Mouse (Mus musculus): ENCODE measurements at regions not wholly inside any gene's neighbourhood (a gene's known extent, or its start where the extent isn't known, plus 50 kb on each side); places are given as distances from the start of the nearest gene placed in this dataset.
"Not testable (repeated sequence)": the region's sequence is repeated elsewhere in the genome, so short reads cannot be mapped to it uniquely, and the experiment has no call there.

DNA sequence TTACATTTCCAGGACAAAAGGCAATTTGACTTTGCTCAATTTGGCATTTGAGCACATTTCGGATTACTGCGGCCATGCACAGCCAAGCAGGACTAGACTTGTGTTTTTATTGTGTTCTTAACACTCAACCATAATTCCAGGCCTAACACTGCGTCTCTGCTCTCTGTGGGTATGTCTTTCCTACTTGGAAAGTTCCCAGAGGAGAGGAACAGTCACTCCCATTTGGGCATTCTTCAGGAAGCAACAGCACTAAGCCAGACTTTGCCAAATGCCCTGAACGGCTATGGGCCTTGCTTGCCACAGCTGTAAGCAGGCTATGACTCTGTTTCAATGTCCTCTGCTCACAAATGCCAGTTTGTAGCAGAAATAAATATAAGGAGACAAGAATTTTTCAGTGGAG is 56.5 kb upstream of the Pdk3 start:
- DNase-seq (ENCODE audit: low read depth, low spot score), result no peak
- WGBS, result 40% methylated on average over 4 of the region's 4 CpGs

- no peak for DNase-seq (ENCODE audit: low read depth, low spot score)
- WGBS, result 75% methylated on average over 8 of the region's 8 CpGs
These were observed 57.0 kb upstream of the Pdk3 start for GRCm38 (mm10) chrX:93888966-93889365.

DNA sequence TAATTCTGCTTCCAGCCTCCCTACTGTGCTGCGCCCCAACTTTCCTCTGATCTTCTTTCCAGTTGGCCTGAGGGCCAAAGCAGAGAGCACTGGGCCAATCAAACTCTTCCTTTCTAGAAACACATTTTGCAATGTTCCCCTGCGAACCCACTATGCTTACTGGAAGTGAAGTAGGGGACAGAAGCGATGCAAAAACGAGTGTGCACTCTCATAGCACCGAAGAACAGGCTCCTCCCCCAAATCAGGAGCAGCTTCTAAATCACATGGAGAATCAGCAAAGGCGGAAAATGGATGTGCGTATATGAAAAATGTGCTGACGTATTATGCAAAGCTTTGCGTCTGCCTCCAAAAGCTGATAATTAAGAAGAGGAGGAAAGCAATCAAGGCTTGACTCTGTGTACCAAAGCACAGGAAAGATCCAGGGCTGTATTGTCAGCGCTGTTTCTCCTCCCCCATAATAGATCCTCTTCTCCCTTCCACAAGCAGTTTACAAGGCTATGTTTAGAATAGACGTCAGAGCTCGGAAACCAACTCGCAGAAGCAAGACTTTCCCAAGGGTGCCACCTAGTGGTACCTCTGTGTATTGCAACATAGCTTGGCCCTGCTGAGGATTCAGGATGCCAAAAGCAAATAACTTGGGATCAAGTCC is 57.5 kb upstream of the Pdk3 start:
- 39% methylated on average over 13 of the region's 13 CpGs for WGBS
- peak; percentile 44 for DNase-seq (ENCODE audit: low read depth, low spot score)

DNA sequence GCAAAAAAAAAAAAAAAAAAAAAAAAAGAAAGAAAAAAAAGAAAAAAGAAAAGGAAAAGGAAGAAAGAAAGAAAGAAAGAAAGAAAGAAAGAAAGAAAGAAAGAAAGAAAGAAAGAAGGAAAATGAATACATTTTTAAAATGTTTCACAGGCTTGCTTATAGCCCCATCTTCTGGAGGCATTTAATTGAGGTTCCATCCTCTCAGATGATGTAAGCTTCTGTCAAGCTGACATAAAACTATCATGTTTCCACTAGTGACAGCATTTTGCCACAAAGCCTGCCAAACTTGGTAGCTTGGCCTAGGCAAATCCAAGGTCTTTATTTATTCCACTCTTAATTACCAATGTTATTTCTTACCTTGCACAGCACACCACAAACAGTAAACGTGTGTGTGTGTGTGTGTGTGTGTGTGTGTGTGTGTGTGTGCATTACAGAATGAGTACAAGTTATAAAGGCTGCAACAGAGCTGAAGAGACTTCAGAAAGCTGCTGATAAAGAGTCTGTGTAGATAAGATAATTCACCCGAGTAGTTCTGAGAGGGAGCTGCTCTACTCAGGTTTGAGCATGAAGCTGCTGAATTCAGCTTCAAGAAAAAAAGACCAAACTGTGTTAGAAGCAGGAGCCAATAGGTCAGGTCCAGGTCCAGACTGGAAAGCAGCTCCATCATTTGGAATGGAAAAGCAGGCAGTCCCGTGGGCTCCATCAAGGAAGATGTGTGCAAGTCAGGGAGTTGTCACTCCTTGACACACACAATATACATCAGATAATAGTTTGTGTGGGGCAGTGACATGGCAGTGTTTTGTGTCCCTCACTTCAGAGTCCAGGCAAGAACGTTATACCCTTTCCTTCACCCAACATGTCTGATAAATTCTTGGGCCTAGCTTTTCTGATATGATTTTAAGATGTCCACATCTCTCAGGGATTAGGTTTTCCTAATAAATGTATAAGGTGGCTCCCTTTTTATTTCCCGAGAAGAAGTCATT is 65.1 kb upstream of the Pdk3 start:
- 60% methylated on average over 5 of the region's 5 CpGs for WGBS
- no peak for DNase-seq (ENCODE audit: low read depth, low spot score)

DNA sequence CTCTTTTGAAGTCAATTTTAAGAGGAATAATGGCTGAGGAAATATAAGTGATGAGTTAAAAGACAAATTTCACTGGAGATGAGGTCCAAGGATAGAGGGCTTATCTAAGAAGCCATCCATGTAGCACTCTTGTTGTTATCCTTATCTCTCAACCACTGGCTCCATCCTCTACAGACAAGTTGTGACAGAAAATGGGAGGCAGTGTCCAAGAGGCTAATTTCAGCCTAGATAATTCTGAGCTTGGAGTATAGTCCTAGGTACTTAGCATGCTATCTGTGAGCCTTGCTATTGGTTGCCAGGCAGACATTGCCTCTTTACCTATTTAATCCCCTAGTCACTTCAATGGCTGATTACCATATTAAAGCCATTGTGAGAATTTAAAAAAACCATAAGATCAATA is 65.2 kb upstream of the AU015836 start:
- no peak for DNase-seq (ENCODE audit: low read depth, low spot score)

DNA sequence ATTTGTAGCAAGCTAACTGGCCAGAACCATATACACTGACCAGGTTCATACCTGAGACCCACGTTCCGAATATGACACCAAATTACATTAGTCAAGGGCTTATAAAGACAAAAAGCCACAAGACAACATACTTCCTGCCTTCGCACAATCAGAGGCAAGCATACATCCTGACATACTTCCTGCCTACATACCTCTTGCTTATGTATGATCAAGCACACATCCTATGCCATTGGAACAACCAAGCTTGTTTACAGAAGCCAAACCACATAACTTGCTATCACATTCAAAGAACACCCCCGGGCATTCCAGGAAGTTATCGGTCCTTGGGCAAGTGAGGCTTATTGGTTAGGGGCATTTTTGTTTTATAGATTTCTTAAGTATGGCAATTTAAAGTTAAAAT is 62.9 kb upstream of the AU015836 start:
- 78% methylated on average over 5 of the region's 5 CpGs for WGBS

DNA sequence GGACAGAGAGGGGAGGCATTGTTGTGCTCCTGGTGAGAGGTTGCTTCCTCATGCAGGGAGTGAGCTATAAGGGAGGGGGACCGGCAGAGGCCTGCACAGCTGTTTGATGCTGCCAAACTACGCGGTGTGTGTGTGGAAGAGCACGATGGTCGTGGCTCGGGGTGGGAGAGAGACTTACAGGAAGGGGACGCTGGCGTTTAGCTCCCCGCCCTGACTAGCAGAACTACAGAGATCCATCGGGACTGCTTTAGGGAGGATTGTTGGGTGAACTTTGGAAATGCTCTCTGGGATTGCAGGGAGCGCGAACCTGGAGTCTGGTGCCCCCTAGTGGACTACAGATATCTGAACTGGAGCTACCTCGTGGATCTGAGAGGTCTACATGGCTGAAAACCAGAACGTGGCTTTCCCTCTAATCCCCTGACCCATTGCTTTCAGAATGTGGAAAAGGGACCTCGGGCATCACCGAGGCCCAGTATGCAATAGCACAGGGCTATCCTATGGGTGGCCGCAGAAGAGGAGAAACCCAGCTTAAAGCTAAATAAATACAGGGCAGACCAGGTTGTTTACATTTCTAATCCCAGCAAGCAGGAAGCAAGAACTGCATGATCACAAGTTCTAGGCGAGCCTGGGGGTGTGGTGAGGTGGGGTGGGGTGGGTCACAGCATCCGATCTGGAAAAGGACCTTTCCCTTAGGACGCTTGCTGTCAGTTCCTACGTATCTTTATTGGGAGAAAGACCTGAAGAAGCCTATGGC is 57.2 kb upstream of the AU015836 start:
- 24% methylated on average over 21 of the region's 21 CpGs for WGBS
- no peak for DNase-seq (ENCODE audit: low read depth, low spot score)

More for the DNA sequence above, 62.9 kb upstream of the AU015836 start:
- DNase-seq (ENCODE audit: low read depth, low spot score), result no peak

GRCm38 (mm10) chrX:93915548-93915947 is 52.9 kb upstream of the AU015836 start:
- DNase-seq (ENCODE audit: low read depth, low spot score), result no peak

DNA sequence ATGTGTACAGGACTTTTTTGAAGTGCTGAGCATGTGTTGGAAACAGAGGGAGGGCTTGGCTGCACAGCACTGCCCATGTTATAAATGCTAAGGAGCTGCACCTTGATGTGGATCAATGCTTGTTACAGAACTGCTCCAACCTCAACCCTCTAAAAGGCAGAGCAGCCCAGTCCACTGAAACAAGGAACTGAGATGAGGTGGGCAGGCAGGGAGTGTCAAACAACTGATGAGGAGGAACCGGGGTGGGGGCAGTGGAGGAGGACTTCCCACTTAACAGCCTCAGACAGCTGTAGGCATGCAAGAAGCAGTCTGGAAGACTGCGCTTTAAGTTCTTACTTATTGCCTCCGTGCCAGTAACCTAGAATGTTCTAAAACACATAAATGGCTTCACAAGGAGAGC is 51.1 kb upstream of the AU015836 start:
- WGBS, result 62% methylated on average over 3 of the region's 3 CpGs

More for the DNA sequence above, 51.1 kb upstream of the AU015836 start:
- DNase-seq (ENCODE audit: low read depth, low spot score), result not testable (repeated sequence)
